In genomic region chr9:65020991-65021886, GRCm38 (mm10) we compare ENCODE assay signal across 8 mouse cellular contexts. TPM values are rescaled to one million over a fixed set of nuclear protein-coding genes. Genes with fewer than 3 reads are reported as not detected.
DNase-seq lines count a peak whose midpoint lies in the region; ATAC-seq and TF ChIP-seq lines count a peak whose summit lies in the region.

Gene Hacd3 (minus strand): TSS chr9:65021693.

- ATAC-seq in neutrophil, adult 5-6 weeks (ENCODE audit: extremely low read depth, insufficient number of reproducible peaks, low FRiP score, poor library complexity, severe bottlenecking): peak; percentile 81

- peak within 1 kb of the TSS; percentile 95 for H3K4me3 ChIP-seq in layer of hippocampus, adult 2 months
- H3K4me3 ChIP-seq in lung, adult 2 months (replicated peaks; ENCODE audit: extremely low read depth, low read depth, low read length): peak within 1 kb of the TSS; percentile 99

- peaks cover 17% of the 10 kb centered on the region for H3K4me1 ChIP-seq in lung, adult 2 months (ENCODE audit: control insufficient read depth, insufficient read depth, low read length)

- TF ChIP-seq POLR2A in lung, adult 2 months (IDR thresholded peaks at IDR 0.05; ENCODE audit: borderline replicate concordance, extremely low read depth, low read depth, low read length): peak; percentile 85

- DNase-seq in MN1 (ENCODE audit: low spot score): peak; percentile 93
- DNase-seq in cerebellum, adult 8-10 months: peak; percentile 85
- peak; percentile 83 for DNase-seq in forelimb bud, embryonic 11.5 days (ENCODE audit: low read depth, low spot score)
- peak; percentile 89 for DNase-seq in heart, postnatal 4 days
- DNase-seq in layer of hippocampus, adult 2 months (ENCODE audit: low spot score in 2 of 2): peak; percentile 86 to 92
- peak; percentile 82 for DNase-seq in lung, adult 2 months
- DNase-seq in testis, postnatal 14 days (ENCODE audit: low spot score): peak; percentile 89

- WGBS in lung, adult 2 months: under 1% methylated on average over 81 of the region's 81 CpGs

- TF ChIP-seq CTCF in layer of hippocampus, adult 2 months (conservative IDR thresholded peaks at IDR 0.05): no peak
- no peak for TF ChIP-seq CTCF in lung, adult 2 months (IDR thresholded peaks at IDR 0.05; ENCODE audit: insufficient read depth, low read length)

- H3K27ac ChIP-seq in layer of hippocampus, adult 2 months: peak within 1 kb of the TSS; percentile 96

RNA-seq across cellular contexts. Expression of gene Hacd3, which starts in this region (rescaled TPM):
- total RNA-seq in heart, postnatal 4 days (2021): 10 to 100 TPM; 21.0 to 23.2 TPM
- total RNA-seq in layer of hippocampus, adult 2 months (2021): 100 to 1,000 TPM; 149 to 156 TPM
- 49.0 and 54.7 TPM in 2 replicates for polyA plus RNA-seq in lung, adult 2 months (2012; rRNA removed)
- total RNA-seq in neutrophil, adult 5-6 weeks (2017): 21.4 and 22.6 TPM in 2 replicates

Comparison
In these comparisons a context has a peak if more than half of its experiments do, and no peak if none do; other contexts are left out.
1. Peak in every context shown above with its lines: DNase-seq, ATAC-seq, H3K4me3 ChIP-seq and H3K27ac ChIP-seq.